Mouse (Mus musculus) layer of hippocampus, postnatal 36 days (tissue): ENCODE measurements at regions not wholly inside any gene's neighbourhood (a gene's known extent, or its start where the extent isn't known, plus 50 kb on each side); places are given as distances from the start of the nearest gene placed in this dataset.

Experiments
- DNase-seq, 2 experiments: peaks; one replicate each; pipeline ENCODE4 v3.0.0; 2022

- DNase-seq, result no peak
Observed at GRCm38 (mm10) chr8:79587258-79587657, 52.2 kb upstream of the Otud4 start.

- peak; percentile 12 to 22 for DNase-seq
Observed at GRCm38 (mm10) chr8:79584966-79585365, 54.5 kb upstream of the Otud4 start.

- no peak for DNase-seq
Observed at GRCm38 (mm10) chr8:79583326-79583725, 56.1 kb upstream of the Otud4 start.

- DNase-seq, result no peak
Observed at GRCm38 (mm10) chr8:79582195-79582594, 57.2 kb upstream of the Otud4 start.

- no peak for DNase-seq
Observed at GRCm38 (mm10) chr8:79576086-79576485, 63.3 kb upstream of the Otud4 start.

GRCm38 (mm10) chr8:79575175-79575734 lies 64.2 kb upstream of the Otud4 start:
- no peak for DNase-seq

- no peak for DNase-seq
Observed at GRCm38 (mm10) chr8:79573491-79573890, 65.9 kb upstream of the Otud4 start.

- DNase-seq, result no peak
Observed at GRCm38 (mm10) chr8:79572526-79572925, 66.9 kb upstream of the Otud4 start.

GRCm38 (mm10) chr8:79563101-79563500 lies 76.3 kb upstream of the Otud4 start:
- DNase-seq, result no peak

GRCm38 (mm10) chr8:79562669-79563068 lies 76.7 kb upstream of the Otud4 start:
- DNase-seq, result no peak

GRCm38 (mm10) chr8:79562071-79562581 lies 77.3 kb upstream of the Otud4 start:
- DNase-seq, result no peak

GRCm38 (mm10) chr8:79561269-79562063 lies 78.0 kb upstream of the Otud4 start:
- DNase-seq, result no peak

- peak in 1 of 2 experiments; percentile 9 for DNase-seq
Observed at GRCm38 (mm10) chr8:79559516-79559915, 79.9 kb upstream of the Otud4 start.

- DNase-seq, result no peak
Observed at GRCm38 (mm10) chr8:79554311-79554710, 85.1 kb upstream of the Otud4 start.

GRCm38 (mm10) chr8:79550151-79550550 lies 89.3 kb upstream of the Otud4 start:
- no peak for DNase-seq

GRCm38 (mm10) chr8:79548156-79548555 lies 91.3 kb upstream of the Otud4 start:
- DNase-seq, result no peak

- no peak for DNase-seq
Observed at GRCm38 (mm10) chr8:79545866-79546373, 93.5 kb upstream of the Otud4 start.

- DNase-seq, result no peak
Observed at GRCm38 (mm10) chr8:79542461-79542860, 97.0 kb upstream of the Otud4 start.

- DNase-seq, result no peak
Observed at GRCm38 (mm10) chr8:79540053-79540452, 99.4 kb upstream of the Otud4 start.

- peak; percentile 16 to 21 for DNase-seq
Observed at GRCm38 (mm10) chr8:79534271-79534889, 105.0 kb upstream of the Otud4 start.

GRCm38 (mm10) chr8:79529556-79529955 lies 109.9 kb upstream of the Otud4 start:
- no peak for DNase-seq

- DNase-seq, result no peak
Observed at GRCm38 (mm10) chr8:79522040-79522439, 117.4 kb upstream of the Otud4 start.

GRCm38 (mm10) chr8:79518966-79519365 lies 119.6 kb upstream of the Smad1 start:
- no peak for DNase-seq
